Mouse (Mus musculus) brain, embryonic 14.5 days (tissue): Measurements from ENCODE around the gene Ccdc162. TPM values are rescaled to one million over a fixed set of nuclear protein-coding genes. Genes with fewer than 3 reads are reported as not detected.

Experiments
- DNase-seq: peaks from one replicate; pipeline ENCODE4 v3.0.0-alpha.2; 2011; ENCODE audit warnings: low read depth
- CTCF ChIP-seq: fragments of 200-500 bp; IDR thresholded peaks from 2 replicates; pipeline ENCODE4 v1.5.1; 2012; ENCODE audit warnings: inconsistent platforms, mild to moderate bottlenecking, moderate library complexity, borderline replicate concordance; ENCODE audit not compliant: insufficient read depth, insufficient read length; ENCODE audit errors: extremely low read depth
- POLR2A ChIP-seq: fragments of 200-500 bp; IDR thresholded peaks from 2 replicates; pipeline ENCODE4 v1.6.1; 2012; ENCODE audit warnings: mild to moderate bottlenecking, inconsistent platforms, borderline replicate concordance; ENCODE audit not compliant: poor library complexity, insufficient read depth, insufficient read length, severe bottlenecking; ENCODE audit errors: extremely low read depth
- polyA plus RNA-seq: library from polyadenylated mRNA; depleted of rRNA; stranded (reverse); fragments of >200 nt; gene quantifications from 2 replicates; pipeline ENCODE4 v1.2.3, GENCODE M21; 2012

The Ccdc162 gene
- polyA plus RNA-seq, 1 experiment: 2.5 TPM

GRCm38 (mm10) chr10:41576328-41576833 is 140.1 kb downstream of the Ccdc162 start:
- TF ChIP-seq CTCF (no peak), POLR2A (no peak)
- DNase-seq: no peak

- DNase-seq: no peak
- TF ChIP-seq CTCF: no peak
- TF ChIP-seq POLR2A: no peak
These were observed 140.7 kb downstream of the Ccdc162 start for GRCm38 (mm10) chr10:41575451-41576327.

GRCm38 (mm10) chr10:41573190-41573589 is 143.2 kb downstream of the Ccdc162 start:
- no peak for DNase-seq

GRCm38 (mm10) chr10:41572274-41572673 is 144.2 kb downstream of the Ccdc162 start:
- no peak for TF ChIP-seq POLR2A
- DNase-seq: no peak

More at GRCm38 (mm10) chr10:41573190-41573589, 143.2 kb downstream of the Ccdc162 start:
- TF ChIP-seq CTCF (no peak), POLR2A (no peak)

- DNase-seq: no peak
- TF ChIP-seq CTCF: no peak
- no peak for TF ChIP-seq POLR2A
These were observed 145.4 kb downstream of the Ccdc162 start for GRCm38 (mm10) chr10:41571065-41571464.

- DNase-seq: peak; percentile 12
These were observed 148.1 kb downstream of the Ccdc162 start for GRCm38 (mm10) chr10:41568306-41568705.

GRCm38 (mm10) chr10:41565141-41565540 is 151.3 kb downstream of the Ccdc162 start:
- TF ChIP-seq POLR2A (no peak), CTCF (no peak)
- no peak for DNase-seq

More at GRCm38 (mm10) chr10:41568306-41568705, 148.1 kb downstream of the Ccdc162 start:
- TF ChIP-seq CTCF (no peak), POLR2A (no peak)

GRCm38 (mm10) chr10:41561701-41562395 is 154.6 kb downstream of the Ccdc162 start:
- no peak for DNase-seq
- TF ChIP-seq POLR2A (no peak), CTCF (no peak)

GRCm38 (mm10) chr10:41558401-41558800 is 158.0 kb downstream of the Ccdc162 start:
- TF ChIP-seq CTCF (no peak), POLR2A (no peak)
- no peak for DNase-seq

- TF ChIP-seq CTCF (no peak), POLR2A (no peak)
- DNase-seq: no peak
These were observed 161.4 kb downstream of the Ccdc162 start for GRCm38 (mm10) chr10:41555081-41555480.

- DNase-seq: no peak
- TF ChIP-seq CTCF (no peak), POLR2A (no peak)
These were observed 162.7 kb downstream of the Ccdc162 start for GRCm38 (mm10) chr10:41553711-41554110.

GRCm38 (mm10) chr10:41552847-41553589 is 163.4 kb downstream of the Ccdc162 start:
- peak; percentile 50 for DNase-seq
- no peak for TF ChIP-seq CTCF
- TF ChIP-seq POLR2A: no peak
